Mouse (Mus musculus): ENCODE measurements at regions not wholly inside any gene's neighbourhood (a gene's known extent, or its start where the extent isn't known, plus 50 kb on each side); places are given as distances from the start of the nearest gene placed in this dataset.

- H3K27ac ChIP-seq (ENCODE audit: control insufficient read depth, insufficient read depth, low read depth, low read length, poor library complexity): no peak overlapping the region
- H3K4me1 ChIP-seq (ENCODE audit: control insufficient read depth, insufficient read depth, low read length): no peaks in the 10 kb centered on the region; the same call in 1 of the 2 replicates
- H3K4me3 ChIP-seq (replicated peaks; ENCODE audit: control insufficient read depth, low read depth, low read length): no peak overlapping the region
- TF ChIP-seq POLR2A (IDR thresholded peaks at IDR 0.05; ENCODE audit: borderline replicate concordance, control insufficient read depth, low read depth, low read length) (no peak), CTCF (IDR thresholded peaks at IDR 0.05; ENCODE audit: control insufficient read depth, insufficient read depth, low read length) (no peak)
- WGBS: 77% methylated on average over 5 of the region's 5 CpGs
Observed at GRCm38 (mm10) chr2:71616526-71616925, 70.0 kb upstream of the Dlx2 start.

GRCm38 (mm10) chr2:71621458-71621857 lies 74.9 kb upstream of the Dlx2 start:
- TF ChIP-seq POLR2A (IDR thresholded peaks at IDR 0.05; ENCODE audit: borderline replicate concordance, control insufficient read depth, low read depth, low read length) (no peak), CTCF (IDR thresholded peaks at IDR 0.05; ENCODE audit: control insufficient read depth, insufficient read depth, low read length) (no peak)
- H3K4me3 ChIP-seq (replicated peaks; ENCODE audit: control insufficient read depth, low read depth, low read length): no peak overlapping the region
- H3K4me1 ChIP-seq (ENCODE audit: control insufficient read depth, insufficient read depth, low read length): no peaks in the 10 kb centered on the region; the same call in 1 of the 2 replicates
- 55% methylated on average over 2 of the region's 2 CpGs for WGBS
- no peak overlapping the region for H3K27ac ChIP-seq (ENCODE audit: control insufficient read depth, insufficient read depth, low read depth, low read length, poor library complexity)

- H3K27ac ChIP-seq (ENCODE audit: control insufficient read depth, insufficient read depth, low read depth, low read length, poor library complexity): no peak overlapping the region
- 22% methylated on average over 9 of the region's 9 CpGs for WGBS
- no peaks in the 10 kb centered on the region; the same call in 1 of the 2 replicates for H3K4me1 ChIP-seq (ENCODE audit: control insufficient read depth, insufficient read depth, low read length)
- H3K4me3 ChIP-seq (replicated peaks; ENCODE audit: control insufficient read depth, low read depth, low read length): no peak overlapping the region
- TF ChIP-seq POLR2A (IDR thresholded peaks at IDR 0.05; ENCODE audit: borderline replicate concordance, control insufficient read depth, low read depth, low read length) (no peak), CTCF (IDR thresholded peaks at IDR 0.05; ENCODE audit: control insufficient read depth, insufficient read depth, low read length) (no peak)
Observed at GRCm38 (mm10) chr2:71622532-71623099, 76.1 kb upstream of the Dlx2 start.

- Histone ChIP-seq H3K27ac (ENCODE audit: control insufficient read depth, insufficient read depth, low read depth, low read length, poor library complexity) (no peak overlapping the region), H3K4me1 (ENCODE audit: control insufficient read depth, insufficient read depth, low read length) (no peaks in the 10 kb centered on the region; the same call in 1 of the 2 replicates), H3K4me3 (replicated peaks; ENCODE audit: control insufficient read depth, low read depth, low read length) (no peak overlapping the region)
- WGBS: 37% methylated on average over 2 of the region's 2 CpGs
- TF ChIP-seq POLR2A (IDR thresholded peaks at IDR 0.05; ENCODE audit: borderline replicate concordance, control insufficient read depth, low read depth, low read length) (no peak), CTCF (IDR thresholded peaks at IDR 0.05; ENCODE audit: control insufficient read depth, insufficient read depth, low read length) (no peak)
Observed at GRCm38 (mm10) chr2:71623134-71623533, 76.6 kb upstream of the Dlx2 start.

- TF ChIP-seq POLR2A (IDR thresholded peaks at IDR 0.05; ENCODE audit: borderline replicate concordance, control insufficient read depth, low read depth, low read length) (no peak), CTCF (IDR thresholded peaks at IDR 0.05; ENCODE audit: control insufficient read depth, insufficient read depth, low read length) (no peak)
- no peak overlapping the region for H3K4me3 ChIP-seq (replicated peaks; ENCODE audit: control insufficient read depth, low read depth, low read length)
- 81% methylated on average over 7 of the region's 7 CpGs for WGBS
- no peak overlapping the region for H3K27ac ChIP-seq (ENCODE audit: control insufficient read depth, insufficient read depth, low read depth, low read length, poor library complexity)
- H3K4me1 ChIP-seq (ENCODE audit: control insufficient read depth, insufficient read depth, low read length): no peaks in the 10 kb centered on the region; the same call in none of the 2 replicates
Observed at GRCm38 (mm10) chr2:71625298-71625902, 78.8 kb upstream of the Dlx2 start.

GRCm38 (mm10) chr2:71626404-71626803 lies 79.8 kb upstream of the Dlx2 start:
- no peak overlapping the region for H3K4me3 ChIP-seq (replicated peaks; ENCODE audit: control insufficient read depth, low read depth, low read length)
- no peak overlapping the region for H3K27ac ChIP-seq (ENCODE audit: control insufficient read depth, insufficient read depth, low read depth, low read length, poor library complexity)
- TF ChIP-seq POLR2A (IDR thresholded peaks at IDR 0.05; ENCODE audit: borderline replicate concordance, control insufficient read depth, low read depth, low read length): no peak
- TF ChIP-seq CTCF (IDR thresholded peaks at IDR 0.05; ENCODE audit: control insufficient read depth, insufficient read depth, low read length): no peak
- 70% methylated on average over 12 of the region's 12 CpGs for WGBS
- no peaks in the 10 kb centered on the region; the same call in none of the 2 replicates for H3K4me1 ChIP-seq (ENCODE audit: control insufficient read depth, insufficient read depth, low read length)

GRCm38 (mm10) chr2:71627097-71627755 lies 80.7 kb upstream of the Dlx2 start:
- no peak overlapping the region for H3K27ac ChIP-seq (ENCODE audit: control insufficient read depth, insufficient read depth, low read depth, low read length, poor library complexity)
- TF ChIP-seq POLR2A (IDR thresholded peaks at IDR 0.05; ENCODE audit: borderline replicate concordance, control insufficient read depth, low read depth, low read length) (no peak), CTCF (IDR thresholded peaks at IDR 0.05; ENCODE audit: control insufficient read depth, insufficient read depth, low read length) (no peak)
- H3K4me1 ChIP-seq (ENCODE audit: control insufficient read depth, insufficient read depth, low read length): no peaks in the 10 kb centered on the region; the same call in none of the 2 replicates
- WGBS: 38% methylated on average over 14 of the region's 14 CpGs
- no peak overlapping the region for H3K4me3 ChIP-seq (replicated peaks; ENCODE audit: control insufficient read depth, low read depth, low read length)

GRCm38 (mm10) chr2:71628821-71629220 lies 82.3 kb upstream of the Dlx2 start:
- H3K4me1 ChIP-seq (ENCODE audit: control insufficient read depth, insufficient read depth, low read length): no peaks in the 10 kb centered on the region; the same call in none of the 2 replicates
- no peak overlapping the region for H3K27ac ChIP-seq (ENCODE audit: control insufficient read depth, insufficient read depth, low read depth, low read length, poor library complexity)
- 79% methylated on average over 7 of the region's 7 CpGs for WGBS
- no peak for TF ChIP-seq CTCF (IDR thresholded peaks at IDR 0.05; ENCODE audit: control insufficient read depth, insufficient read depth, low read length)
- no peak for TF ChIP-seq POLR2A (IDR thresholded peaks at IDR 0.05; ENCODE audit: borderline replicate concordance, control insufficient read depth, low read depth, low read length)
- H3K4me3 ChIP-seq (replicated peaks; ENCODE audit: control insufficient read depth, low read depth, low read length): no peak overlapping the region
